Mouse (Mus musculus) MEL (cell line): Measurements from ENCODE around the gene Mecom. TPM values are rescaled to one million over a fixed set of nuclear protein-coding genes. Genes with fewer than 3 reads are reported as not detected.

Experiments used
- DNase-seq: peaks from one replicate; pipeline ENCODE4 v3.0.0; 2011; ENCODE audit warnings: low read depth, low spot score
- H3K27ac ChIP-seq: 2 replicates; pipeline ENCODE4 v1.5.1; 2012; ENCODE audit warnings: low read depth, mild to moderate bottlenecking, control low read depth, low read length, moderate library complexity; ENCODE audit not compliant: control insufficient read depth
- H3K27me3 ChIP-seq, 2 experiments: fragments of 150-350 bp in 1 of 2; sonication (generic) in 1 of 2; 2 replicates each; pipeline ENCODE4 v1.6.1; 2012; ENCODE audit warnings: low read length in 2 of 2, mild to moderate bottlenecking in 2 of 2, improper control_type of control experiment in 1 of 2, moderate library complexity in 1 of 2; ENCODE audit not compliant: insufficient read depth in 2 of 2, control insufficient read depth in 1 of 2
- H3K36me3 ChIP-seq, 2 experiments: 2 replicates each; pipeline ENCODE4 v1.6.1; 2012 to 2014; ENCODE audit warnings: low read length in 2 of 2, improper control_type of control experiment in 1 of 2, inconsistent platforms in 1 of 2, mild to moderate bottlenecking in 1 of 2; ENCODE audit not compliant: insufficient read depth in 2 of 2, control insufficient read depth in 1 of 2
- H3K4me1 ChIP-seq, 2 experiments: fragments of 150-350 bp in 1 of 2; sonication (generic) in 1 of 2; 2 replicates each; pipeline ENCODE4 v1.6.1; 2012; ENCODE audit warnings: low read length in 2 of 2, improper control_type of control experiment in 1 of 2, mild to moderate bottlenecking in 1 of 2; ENCODE audit not compliant: insufficient read depth in 2 of 2, control insufficient read depth in 1 of 2
- H3K4me3 ChIP-seq, 2 experiments: fragments of 150-350 bp in 1 of 2; sonication (generic) in 1 of 2; 2 replicates each; pipeline ENCODE4 v1.5.1; 2012; ENCODE audit warnings: low read depth in 2 of 2, low read length in 2 of 2, mild to moderate bottlenecking in 2 of 2, moderate library complexity in 2 of 2, control low read depth in 1 of 2, improper control_type of control experiment in 1 of 2; ENCODE audit not compliant: control insufficient read depth in 1 of 2, insufficient read depth in 1 of 2
- H3K79me2 ChIP-seq: 2 replicates; pipeline ENCODE4 v1.6.1; 2012; ENCODE audit warnings: mild to moderate bottlenecking, low read length, moderate library complexity; ENCODE audit not compliant: control insufficient read depth, poor library complexity, insufficient read depth
- H3K9ac ChIP-seq: 2 replicates; pipeline ENCODE4 v1.6.1; 2012; ENCODE audit warnings: low read depth, mild to moderate bottlenecking, control low read depth, low read length, moderate library complexity; ENCODE audit not compliant: control insufficient read depth, poor library complexity, severe bottlenecking
- H3K9me3 ChIP-seq: fragments of 150-350 bp; sonication (generic); replicated peaks from 2 replicates; pipeline ENCODE4 v1.6.1; 2012; ENCODE audit warnings: mild to moderate bottlenecking, low read length, improper control_type of control experiment, moderate library complexity; ENCODE audit not compliant: insufficient read depth
- BHLHE40 ChIP-seq: IDR thresholded peaks from 2 replicates; pipeline ENCODE4 v1.6.1; 2012; ENCODE audit warnings: low read depth, mild to moderate bottlenecking, inconsistent platforms, low read length, improper control_type of control experiment, borderline replicate concordance
- CTCF ChIP-seq, 3 experiments: IDR thresholded peaks in 2 of 3; conservative IDR thresholded peaks in 1 of 3; 2 replicates each; pipeline ENCODE4 v1.5.1; 2011 to 2012; ENCODE audit warnings: low read length in 3 of 3, low read depth in 2 of 3, mild to moderate bottlenecking in 2 of 3, improper control_type of control experiment in 1 of 3, inconsistent platforms in 1 of 3, mixed read lengths in 1 of 3, moderate library complexity in 1 of 3; ENCODE audit not compliant: control insufficient read depth in 1 of 3, insufficient read depth in 1 of 3, poor library complexity in 1 of 3, severe bottlenecking in 1 of 3
- EP300 ChIP-seq, 2 experiments: IDR thresholded peaks; 2 replicates each; pipeline ENCODE4 v1.6.1; 2011; ENCODE audit warnings: improper control_type of control experiment in 2 of 2, low read length in 2 of 2, low read depth in 1 of 2, mild to moderate bottlenecking in 1 of 2
- ETS1 ChIP-seq: IDR thresholded peaks from 2 replicates; pipeline ENCODE4 v1.6.1; 2012; ENCODE audit warnings: low read depth, mild to moderate bottlenecking, inconsistent platforms, low read length, improper control_type of control experiment, moderate library complexity
- JUND ChIP-seq: IDR thresholded peaks from 2 replicates; pipeline ENCODE4 v1.6.1; 2011; ENCODE audit warnings: low read depth, mild to moderate bottlenecking, improper control_type of control experiment, low read length
- MAFK ChIP-seq: IDR thresholded peaks from 2 replicates; pipeline ENCODE4 v1.6.1; 2011; ENCODE audit warnings: low read depth, mild to moderate bottlenecking, low read length, improper control_type of control experiment, borderline replicate concordance
- MYC ChIP-seq: IDR thresholded peaks from 2 replicates; pipeline ENCODE4 v1.6.1; 2011; ENCODE audit warnings: low read depth, mild to moderate bottlenecking, low read length, improper control_type of control experiment, moderate library complexity
- NELFE ChIP-seq: IDR thresholded peaks from 2 replicates; pipeline ENCODE4 v1.6.1; 2011; ENCODE audit warnings: low read depth, low read length, improper control_type of control experiment
- POLR2A ChIP-seq, 2 experiments: IDR thresholded peaks; 2 replicates each; pipeline ENCODE4 v1.6.1; 2011 to 2012; ENCODE audit warnings: low read length in 2 of 2, mild to moderate bottlenecking in 2 of 2, control low read depth in 1 of 2, improper control_type of control experiment in 1 of 2, low read depth in 1 of 2, moderate library complexity in 1 of 2; ENCODE audit not compliant: control insufficient read depth in 1 of 2, insufficient read depth in 1 of 2, poor library complexity in 1 of 2
- POLR2AphosphoS5 ChIP-seq: IDR thresholded peaks from 2 replicates; pipeline ENCODE4 v1.6.1; 2012; ENCODE audit warnings: low read depth, borderline replicate concordance, mild to moderate bottlenecking, inconsistent platforms, low read length, moderate library complexity, mixed read lengths
- RAD21 ChIP-seq: IDR thresholded peaks from 2 replicates; pipeline ENCODE4 v1.6.1; 2011; ENCODE audit warnings: mild to moderate bottlenecking, low read depth, low read length, improper control_type of control experiment
- SIN3A ChIP-seq: IDR thresholded peaks from 2 replicates; pipeline ENCODE4 v1.6.1; 2012; ENCODE audit warnings: low read length, improper control_type of control experiment, inconsistent platforms
- SMC3 ChIP-seq: IDR thresholded peaks from 2 replicates; pipeline ENCODE4 v1.6.1; 2011; ENCODE audit warnings: low read depth, low read length, improper control_type of control experiment
- TAL1 ChIP-seq: IDR thresholded peaks from 2 replicates; pipeline ENCODE4 v1.6.1; 2012; ENCODE audit warnings: mild to moderate bottlenecking, inconsistent platforms, low read length, moderate library complexity, mixed read lengths
- USF2 ChIP-seq, 2 experiments: IDR thresholded peaks; 2 replicates each; pipeline ENCODE4 v1.6.1; 2011 to 2012; ENCODE audit warnings: improper control_type of control experiment in 2 of 2, low read length in 2 of 2, borderline replicate concordance in 1 of 2, inconsistent platforms in 1 of 2, low read depth in 1 of 2, mild to moderate bottlenecking in 1 of 2; ENCODE audit not compliant: insufficient read depth in 1 of 2
- ZMIZ1 ChIP-seq: IDR thresholded peaks from 2 replicates; pipeline ENCODE4 v1.6.1; 2012; ENCODE audit warnings: low read depth, mild to moderate bottlenecking, inconsistent platforms, low read length, improper control_type of control experiment, moderate library complexity
- polyA plus RNA-seq, 2 experiments: library from polyadenylated mRNA; stranded (reverse) in 1 of 2; unstranded in 1 of 2; fragments of >175 nt in 1 of 2; fragments of >200 nt in 1 of 2; gene quantifications; 2 replicates each; pipeline versions ENCODE4 v1.2.1 to v1.2.4; 2012; ENCODE audit warnings: low replicate concordance in 2 of 2, low read depth in 1 of 2; ENCODE audit not compliant: insufficient read length in 2 of 2, insufficient read depth in 1 of 2, missing spikeins in 1 of 2
- total RNA-seq: library from RNA; depleted of rRNA; stranded (reverse); fragments of 300-350 nt; gene quantifications from 2 replicates; pipeline ENCODE4 v1.2.3, GENCODE M21; 2012

The Mecom gene
- total and polyA plus RNA-seq, 3 experiments: 0.04 TPM; not detected in 2

- no peaks in the 10 kb centered on the region for H3K36me3 ChIP-seq
- H3K4me3 ChIP-seq: no peak overlapping the region
- TF ChIP-seq RAD21: peak; percentile 48
- TF ChIP-seq SIN3A: no peak
- TF ChIP-seq NELFE: no peak
- peak; percentile 30; the same call in 1 of the 2 replicates for TF ChIP-seq SMC3
- TF ChIP-seq TAL1: no peak
- no peak for TF ChIP-seq ZMIZ1
- TF ChIP-seq CTCF (IDR thresholded peaks at IDR 0.05 in 2 of 3, conservative IDR thresholded peaks at IDR 0.05 in 1 of 3; ENCODE audit: control insufficient read depth in 1 of 3, insufficient read depth in 1 of 3, low read depth in 2 of 3, low read length in 3 of 3, poor library complexity in 1 of 3, severe bottlenecking in 1 of 3): peak in 1 of 3 experiments; percentile 31; a peak in 2 of 6 replicates
- TF ChIP-seq MAFK: no peak
- H3K79me2 ChIP-seq: no peaks in the 10 kb centered on the region
- DNase-seq: no peak
- no peaks in the 10 kb centered on the region for H3K4me1 ChIP-seq
- H3K9ac ChIP-seq: no peak overlapping the region
- peaks cover 4 to 6% of the 10 kb centered on the region in 2 experiments for H3K27me3 ChIP-seq
- no peaks in the 10 kb centered on the region for H3K9me3 ChIP-seq
- H3K27ac ChIP-seq: no peak overlapping the region
Measured at GRCm38 (mm10) chr3:30560677-30561314, 13.0 kb upstream of the Mecom start.

GRCm38 (mm10) chr3:30553741-30554140 is 5.9 kb upstream of the Mecom start:
- DNase-seq: no peak
- Histone ChIP-seq H3K4me3 (no peak overlapping the region), H3K9me3 (no peaks in the 10 kb centered on the region), H3K9ac (no peak overlapping the region), H3K4me1 (no peaks in the 10 kb centered on the region), H3K79me2 (no peaks in the 10 kb centered on the region), H3K27ac (no peak overlapping the region), H3K27me3 (peaks cover 0 to 1% of the 10 kb centered on the region in 2 experiments; a peak in 2 of 4 replicates), H3K36me3 (no peaks in the 10 kb centered on the region)
- TF ChIP-seq USF2 (IDR thresholded peaks at IDR 0.05; ENCODE audit: borderline replicate concordance in 1 of 2, insufficient read depth in 1 of 2, low read depth in 1 of 2, low read length in 2 of 2) (no peak), POLR2A (IDR thresholded peaks at IDR 0.05; ENCODE audit: control insufficient read depth in 1 of 2, insufficient read depth in 1 of 2, low read depth in 1 of 2, low read length in 2 of 2, poor library complexity in 1 of 2) (no peak)

- no peak overlapping the region for H3K27ac ChIP-seq
- H3K4me1 ChIP-seq: no peaks in the 10 kb centered on the region
- no peak overlapping the region for H3K9ac ChIP-seq
- H3K36me3 ChIP-seq: no peaks in the 10 kb centered on the region
- peak; percentile 38 for DNase-seq
- no peaks in the 10 kb centered on the region for H3K9me3 ChIP-seq
- H3K27me3 ChIP-seq: no peaks in the 10 kb centered on the region; a peak in 2 of 4 replicates
- no peak for TF ChIP-seq JUND
- no peak for TF ChIP-seq EP300 (IDR thresholded peaks at IDR 0.05; ENCODE audit: low read depth in 1 of 2, low read length in 2 of 2)
- TF ChIP-seq BHLHE40: no peak
- TF ChIP-seq CTCF (IDR thresholded peaks at IDR 0.05 in 2 of 3, conservative IDR thresholded peaks at IDR 0.05 in 1 of 3; ENCODE audit: control insufficient read depth in 1 of 3, insufficient read depth in 1 of 3, low read depth in 2 of 3, low read length in 3 of 3, poor library complexity in 1 of 3, severe bottlenecking in 1 of 3): peak in 1 of 3 experiments; percentile 35; a peak in 2 of 6 replicates
- TF ChIP-seq RAD21: peak; percentile 22
- TF ChIP-seq POLR2A (IDR thresholded peaks at IDR 0.05; ENCODE audit: control insufficient read depth in 1 of 2, insufficient read depth in 1 of 2, low read depth in 1 of 2, low read length in 2 of 2, poor library complexity in 1 of 2): no peak
- TF ChIP-seq ETS1: no peak
- no peak for TF ChIP-seq ZMIZ1
- TF ChIP-seq POLR2AphosphoS5: no peak
- peak; percentile 28 for TF ChIP-seq SMC3
- TF ChIP-seq MYC: no peak
- no peak overlapping the region for H3K4me3 ChIP-seq
- no peaks in the 10 kb centered on the region for H3K79me2 ChIP-seq
Measured at GRCm38 (mm10) chr3:30550218-30550617, 2.4 kb upstream of the Mecom start.
